Mouse (Mus musculus): ENCODE results near the gene Rab3d.

Rab3d gene

GRCm38 (mm10) chr9:21918035-21918592 lies at the start of gene Rab3d:
Gene Rab3d, minus strand, starts transcription at chr9:21918192.
- DNase-seq (ENCODE audit: low spot score), result peak; percentile 98

- DNase-seq (ENCODE audit: low spot score), result peak; percentile 51
These were observed 45.4 kb upstream of the Rab3d start, which contains the start of gene Epor for GRCm38 (mm10) chr9:21963417-21963816. Gene Epor, minus strand, starts transcription at chr9:21963506.

GRCm38 (mm10) chr9:21962416-21963059 lies 44.5 kb upstream of the Rab3d start:
- DNase-seq (ENCODE audit: low spot score), result peak; percentile 69

- DNase-seq (ENCODE audit: low spot score), result no peak
These were observed 44.0 kb upstream of the Rab3d start for GRCm38 (mm10) chr9:21962010-21962409.

GRCm38 (mm10) chr9:21961366-21961980 lies 43.5 kb upstream of the Rab3d start:
- DNase-seq (ENCODE audit: low spot score), result no peak

GRCm38 (mm10) chr9:21960558-21961208 lies 42.7 kb upstream of the Rab3d start:
- no peak for DNase-seq (ENCODE audit: low spot score)

GRCm38 (mm10) chr9:21960135-21960534 lies 42.1 kb upstream of the Rab3d start:
- DNase-seq (ENCODE audit: low spot score), result no peak

- DNase-seq (ENCODE audit: low spot score), result no peak
These were observed 41.3 kb upstream of the Rab3d start for GRCm38 (mm10) chr9:21959244-21959643.

- DNase-seq (ENCODE audit: low spot score), result no peak
These were observed 40.4 kb upstream of the Rab3d start for GRCm38 (mm10) chr9:21958372-21958771.

- peak; percentile 99 for DNase-seq (ENCODE audit: low spot score)
These were observed 37.7 kb upstream of the Rab3d start, which contains the start of gene Swsap1 for GRCm38 (mm10) chr9:21955570-21956281. Gene Swsap1, plus strand, starts transcription at chr9:21955755.

- no peak for DNase-seq (ENCODE audit: low spot score)
These were observed 37.2 kb upstream of the Rab3d start for GRCm38 (mm10) chr9:21955225-21955569.

GRCm38 (mm10) chr9:21954635-21955034 lies 36.6 kb upstream of the Rab3d start:
- DNase-seq (ENCODE audit: low spot score), result no peak

- no peak for DNase-seq (ENCODE audit: low spot score)
These were observed 35.6 kb upstream of the Rab3d start for GRCm38 (mm10) chr9:21953600-21953999.

GRCm38 (mm10) chr9:21951977-21952376 lies 34.0 kb upstream of the Rab3d start:
- DNase-seq (ENCODE audit: low spot score), result no peak

GRCm38 (mm10) chr9:21950322-21950721 lies 32.3 kb upstream of the Rab3d start:
- peak; percentile 75 for DNase-seq (ENCODE audit: low spot score)

GRCm38 (mm10) chr9:21948790-21949189 lies 30.8 kb upstream of the Rab3d start:
- no peak for DNase-seq (ENCODE audit: low spot score)

GRCm38 (mm10) chr9:21948146-21948545 lies 30.2 kb upstream of the Rab3d start:
- DNase-seq (ENCODE audit: low spot score), result no peak

- DNase-seq (ENCODE audit: low spot score), result no peak
These were observed 29.6 kb upstream of the Rab3d start for GRCm38 (mm10) chr9:21947540-21948130.

GRCm38 (mm10) chr9:21944267-21944666 lies 26.3 kb upstream of the Rab3d start:
- DNase-seq (ENCODE audit: low spot score), result no peak

- no peak for DNase-seq (ENCODE audit: low spot score)
These were observed 25.6 kb upstream of the Rab3d start for GRCm38 (mm10) chr9:21943638-21944037.

- no peak for DNase-seq (ENCODE audit: low spot score)
These were observed 25.1 kb upstream of the Rab3d start for GRCm38 (mm10) chr9:21943046-21943445.

Measured in retina, embryonic 14.5 days (tissue).